Mouse (Mus musculus) ES-Bruce4 (cell line): ENCODE results near the gene Pllp.

Experiments used
- CTCF ChIP-seq: IDR thresholded peaks from one replicate; pipeline ENCODE4 v1.8.1; 2011; ENCODE audit warnings: low read depth, low read length
- EP300 ChIP-seq: IDR thresholded peaks from 2 replicates; pipeline ENCODE4 v1.6.1; 2011; ENCODE audit warnings: low read depth, low read length; ENCODE audit not compliant: insufficient read depth
- POLR2A ChIP-seq: IDR thresholded peaks from one replicate; pipeline ENCODE4 v1.8.1; 2011; ENCODE audit warnings: low read length; ENCODE audit not compliant: insufficient read depth

DNA sequence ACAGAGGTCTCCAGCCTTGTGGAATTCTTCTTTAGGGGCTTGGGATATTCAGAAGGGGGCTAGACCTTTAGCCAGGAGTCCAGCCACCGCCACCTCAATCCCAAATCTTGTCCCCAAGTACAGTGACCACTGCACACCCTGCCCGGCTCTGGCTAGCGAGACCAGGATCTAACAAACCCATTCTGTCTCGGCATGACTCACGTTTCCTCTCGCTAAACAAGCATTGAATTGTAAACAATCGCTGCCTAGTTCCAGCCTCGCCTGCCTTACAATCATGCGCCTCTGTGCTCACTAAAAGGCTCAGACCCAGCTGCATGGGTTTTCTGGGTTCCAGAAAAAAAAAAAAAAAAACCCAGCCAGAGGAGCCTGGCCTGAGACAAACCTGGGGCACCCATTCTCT, 17.5 kb downstream of the Pllp start:
- TF ChIP-seq CTCF (no peak), POLR2A (no peak), EP300 (no peak)
